ENCODE assay signal across 8 mouse cellular contexts in genomic region chr5:52743231-52743630, GRCm38 (mm10). TPM values are rescaled to one million over a fixed set of nuclear protein-coding genes. Genes with fewer than 3 reads are reported as not detected.
A peak's percentile ranks its signal among the peaks of the same experiment; 100 is the strongest.
DNase-seq lines count a peak whose midpoint lies in the region; ATAC-seq lines count a peak whose summit lies in the region.

No protein-coding gene starts in this region.

- H3K4me2 ChIP-seq in heart, embryonic 13.5 days = peak overlapping the region; percentile 79
- H3K4me2 ChIP-seq in embryonic facial prominence, embryonic 15.5 days (replicated peaks) = peak overlapping the region; percentile 69
- H3K4me2 ChIP-seq in liver, embryonic 15.5 days = peak overlapping the region; percentile 85

- no peak for DNase-seq in heart, postnatal 4 days
- DNase-seq in 3T3-L1 (ENCODE audit: low read depth, low spot score) = peak; percentile 52
- DNase-seq in thymus, postnatal 14 days = no peak
- DNase-seq in thymus, postnatal 25 days = no peak
- DNase-seq in ovary, postnatal 36 days (ENCODE audit: low spot score) = no peak

- no peaks in the 10 kb centered on the region for H3K36me3 ChIP-seq in heart, embryonic 13.5 days
- no peaks in the 10 kb centered on the region for H3K36me3 ChIP-seq in embryonic facial prominence, embryonic 15.5 days
- no peaks in the 10 kb centered on the region for H3K36me3 ChIP-seq in liver, embryonic 15.5 days (replicated peaks)

- H3K9ac ChIP-seq in heart, embryonic 13.5 days = 0 out of 2 replicates have a peak overlapping the region, but pooled peaks have one; percentile 93
- no peak overlapping the region for H3K9ac ChIP-seq in embryonic facial prominence, embryonic 15.5 days
- no peak overlapping the region for H3K9ac ChIP-seq in liver, embryonic 15.5 days

- no peak overlapping the region for H3K27ac ChIP-seq in heart, embryonic 13.5 days (replicated peaks)
- no peak overlapping the region for H3K27ac ChIP-seq in embryonic facial prominence, embryonic 15.5 days (replicated peaks)
- H3K27ac ChIP-seq in liver, embryonic 15.5 days (replicated peaks) = no peak overlapping the region

- no peaks in the 10 kb centered on the region for H3K9me3 ChIP-seq in heart, embryonic 13.5 days
- H3K9me3 ChIP-seq in embryonic facial prominence, embryonic 15.5 days (replicated peaks) = no peaks in the 10 kb centered on the region
- H3K9me3 ChIP-seq in liver, embryonic 15.5 days (replicated peaks) = no peaks in the 10 kb centered on the region

- ATAC-seq in heart, embryonic 13.5 days (ENCODE audit: extremely low read depth, insufficient number of reproducible peaks, low FRiP score, low TSS enrichment) = no peak
- no peak for ATAC-seq in embryonic facial prominence, embryonic 15.5 days (ENCODE audit: insufficient number of reproducible peaks, low FRiP score, low TSS enrichment, low read depth)
- no peak for ATAC-seq in liver, embryonic 15.5 days (ENCODE audit: insufficient read depth)

- peaks cover 14% of the 10 kb centered on the region for H3K4me1 ChIP-seq in heart, embryonic 13.5 days
- peaks cover 7% of the 10 kb centered on the region; the same call in 1 of the 2 replicates for H3K4me1 ChIP-seq in embryonic facial prominence, embryonic 15.5 days
- peaks cover 25% of the 10 kb centered on the region for H3K4me1 ChIP-seq in liver, embryonic 15.5 days (replicated peaks)

- H3K4me3 ChIP-seq in heart, embryonic 13.5 days = peak overlapping the region; percentile 90
- H3K4me3 ChIP-seq in embryonic facial prominence, embryonic 15.5 days (replicated peaks) = no peak overlapping the region
- peak overlapping the region; percentile 97 for H3K4me3 ChIP-seq in liver, embryonic 15.5 days (replicated peaks)

- H3K27me3 ChIP-seq in heart, embryonic 13.5 days (replicated peaks) = no peaks in the 10 kb centered on the region
- H3K27me3 ChIP-seq in embryonic facial prominence, embryonic 15.5 days = no peaks in the 10 kb centered on the region
- no peaks in the 10 kb centered on the region for H3K27me3 ChIP-seq in liver, embryonic 15.5 days

- 59% methylated on average over 4 of the region's 4 CpGs for WGBS in heart, embryonic 13.5 days
- 44% methylated on average over 4 of the region's 4 CpGs for WGBS in embryonic facial prominence, embryonic 15.5 days
- WGBS in liver, embryonic 15.5 days (ENCODE audit: insufficient replicate concordance) = 29% methylated on average over 4 of the region's 4 CpGs

RNA-seq across cellular contexts. Expression of gene Pi4k2b, which starts 1.9 kb away (rescaled TPM):
- 6.2 and 6.9 TPM in 2 replicates for polyA plus RNA-seq in heart, embryonic 13.5 days (2015; fragmentation: Nextera tagmentation; extraction: Ambion mirVana)
- total RNA-seq in heart, postnatal 4 days (2021) = 1 to 10 TPM; 5.4 to 5.8 TPM
- polyA plus RNA-seq in embryonic facial prominence, embryonic 15.5 days (2015; fragmentation: Nextera tagmentation; extraction: Ambion mirVana) = 21.3 and 21.7 TPM in 2 replicates
- 16.3 and 17.3 TPM in 2 replicates for polyA plus RNA-seq in liver, embryonic 15.5 days (2015; fragmentation: Nextera tagmentation; extraction: Ambion mirVana)

RNA-seq across cellular contexts. Expression of gene Zcchc4, which starts 32.0 kb away (rescaled TPM):
- 10.3 and 10.9 TPM in 2 replicates for polyA plus RNA-seq in heart, embryonic 13.5 days (2015; fragmentation: Nextera tagmentation; extraction: Ambion mirVana)
- total RNA-seq in heart, postnatal 4 days (2021) = 1 to 10 TPM; 8.4 to 9.7 TPM
- polyA plus RNA-seq in embryonic facial prominence, embryonic 15.5 days (2015; fragmentation: Nextera tagmentation; extraction: Ambion mirVana) = 14.8 and 17.4 TPM in 2 replicates
- polyA plus RNA-seq in liver, embryonic 15.5 days (2015; fragmentation: Nextera tagmentation; extraction: Ambion mirVana) = 6.1 and 6.7 TPM in 2 replicates
